Mouse (Mus musculus): ENCODE results near the gene Map2k3. TPM values are rescaled to one million over a fixed set of nuclear protein-coding genes. Genes with fewer than 3 reads are reported as not detected.

Map2k3 gene
- polyA plus RNA-seq (2012; rRNA removed), result 31.0 and 50.3 TPM in 2 replicates

DNA sequence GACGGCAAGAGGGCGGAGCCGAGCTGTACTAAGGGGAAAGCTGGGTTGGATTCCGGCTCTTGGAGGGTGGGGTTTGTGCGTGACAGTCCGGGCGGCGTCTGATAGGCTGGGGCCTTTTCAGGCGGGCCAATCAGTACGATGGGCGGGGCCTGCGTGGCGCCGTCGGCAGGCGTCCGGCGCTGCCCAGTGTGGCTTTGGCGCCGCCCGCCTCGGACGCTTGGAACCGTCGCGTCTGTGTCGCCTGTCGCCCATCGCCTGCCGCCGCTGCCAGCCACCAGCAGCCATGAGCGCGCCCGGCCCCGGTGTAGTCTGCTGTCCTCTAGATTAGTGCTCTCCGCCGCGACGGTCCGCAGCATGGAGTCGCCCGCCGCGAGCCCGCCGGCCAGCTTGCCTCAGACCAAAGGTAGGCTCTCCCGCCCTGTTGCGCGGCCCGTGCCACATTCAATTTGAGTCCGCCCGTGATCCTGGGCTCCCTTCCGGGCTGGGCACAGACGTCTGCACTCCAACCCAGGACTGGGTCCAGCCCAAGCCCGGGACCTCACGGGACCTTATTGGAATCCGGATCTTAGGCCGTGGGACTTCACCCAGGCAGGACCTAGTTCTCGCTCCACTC, at the start of gene Map2k3:
Gene Map2k3, plus strand, starts transcription at position 165 of the 613 bp plus-strand sequence.

DNA sequence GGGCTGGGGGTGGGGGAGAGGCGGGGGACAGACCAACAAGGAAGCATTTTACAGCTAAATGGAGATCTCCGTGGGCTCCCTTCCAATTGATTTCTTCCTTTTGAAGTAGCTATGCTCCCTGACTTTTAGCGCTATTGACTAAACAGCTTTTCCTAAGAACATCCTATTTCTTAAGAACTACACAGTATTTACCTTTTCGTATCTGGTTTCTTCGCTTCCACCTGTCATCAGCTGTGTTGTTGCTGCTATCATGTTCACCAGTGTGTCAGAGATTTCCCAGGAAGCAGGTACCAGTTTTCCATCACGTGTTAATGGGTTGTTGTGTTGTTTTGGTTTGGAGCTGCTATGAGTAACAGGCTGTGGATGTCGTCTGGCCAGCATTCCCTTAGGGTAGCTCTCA, 17.3 kb upstream of the Map2k3 start, which contains the start of gene Natd1:
Gene Natd1, minus strand, starts transcription at position 260 of the 400 bp plus-strand sequence.

Other genes with a start within 250 kb of the Map2k3 start
- gene Llgl1, start 232.3 kb upstream of the Map2k3 start, polyA plus RNA-seq (2012; rRNA removed), result 9.9 and 11.0 TPM in 2 replicates
- gene Flii, start 204.8 kb upstream of the Map2k3 start, polyA plus RNA-seq (2012; rRNA removed), result 32.0 and 32.6 TPM in 2 replicates
- 2.0 and 2.2 TPM in 2 replicates for gene Mief2, start 203.6 kb upstream of the Map2k3 start, polyA plus RNA-seq (2012; rRNA removed)
- gene Top3a, start 154.7 kb upstream of the Map2k3 start, polyA plus RNA-seq (2012; rRNA removed), result 4.4 and 5.5 TPM in 2 replicates
- gene Smcr8, start 154.5 kb upstream of the Map2k3 start, polyA plus RNA-seq (2012; rRNA removed), result 3.8 and 5.0 TPM in 2 replicates
- 26.8 and 32.0 TPM in 2 replicates for gene Shmt1, start 120.3 kb upstream of the Map2k3 start, polyA plus RNA-seq (2012; rRNA removed)
- 7.8 and 10.2 TPM in 2 replicates for gene Dhrs7b, start 101.4 kb upstream of the Map2k3 start, polyA plus RNA-seq (2012; rRNA removed)
- gene Tmem11, start 52.8 kb upstream of the Map2k3 start, polyA plus RNA-seq (2012; rRNA removed), result 28.6 and 32.0 TPM in 2 replicates
- gene Natd1, start 17.3 kb upstream of the Map2k3 start, polyA plus RNA-seq (2012; rRNA removed), result 9.1 and 10.5 TPM in 2 replicates
- 0.06 and 0.07 TPM in 2 replicates for gene Kcnj12, start 90.5 kb downstream of the Map2k3 start, polyA plus RNA-seq (2012; rRNA removed)
- gene Tnfrsf13b, start 194.7 kb downstream of the Map2k3 start, polyA plus RNA-seq (2012; rRNA removed), result 2.8 and 4.1 TPM in 2 replicates
- 7.2 and 9.0 TPM in 2 replicates for gene Usp22, start 243.0 kb downstream of the Map2k3 start, polyA plus RNA-seq (2012; rRNA removed)

All from liver, embryonic 14 days (tissue).